Mouse (Mus musculus) G1E (cell line): ENCODE measurements at regions not wholly inside any gene's neighbourhood (a gene's known extent, or its start where the extent isn't known, plus 50 kb on each side); places are given as distances from the start of the nearest gene placed in this dataset.

Source experiments
- CTCF ChIP-seq: IDR thresholded peaks from 2 replicates; pipeline ENCODE4 v1.5.1; 2012; ENCODE audit warnings: low read depth, low read length, inconsistent platforms, mixed read lengths
- GATA2 ChIP-seq: IDR thresholded peaks from 2 replicates; pipeline ENCODE4 v1.6.1; 2012; ENCODE audit warnings: low read depth, low read length, inconsistent platforms, borderline replicate concordance
- TAL1 ChIP-seq: conservative IDR thresholded peaks from 2 replicates; pipeline ENCODE4 v1.6.1; 2012; ENCODE audit warnings: low read depth, low read length, inconsistent platforms, mixed read lengths

DNA sequence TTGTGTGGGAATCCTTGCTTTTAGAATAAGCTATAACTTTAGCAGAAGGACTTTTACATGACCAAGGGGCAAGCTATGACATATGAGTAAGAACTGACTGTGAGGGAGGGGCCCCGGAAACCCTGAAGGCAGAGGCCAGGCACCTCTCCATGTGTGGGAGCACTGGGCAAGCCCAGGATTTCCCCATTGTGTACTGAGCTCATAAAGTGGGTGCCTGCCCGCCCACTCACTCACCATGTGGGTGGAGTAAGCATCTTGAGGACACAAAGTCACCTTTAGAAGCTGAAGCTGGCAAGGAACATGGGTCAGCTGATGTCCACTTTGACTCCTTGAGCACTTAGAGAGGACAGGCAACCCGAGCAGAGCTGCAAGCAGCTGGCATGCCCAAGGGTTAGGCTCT, 323.3 kb downstream of the Bcl11a start:
- no peak for TF ChIP-seq TAL1
- no peak for TF ChIP-seq CTCF
- no peak for TF ChIP-seq GATA2
